Mouse (Mus musculus): ENCODE measurements around the gene Trio.

Trio gene

GRCm38 (mm10) chr15:27882898-27883297, 142.8 kb downstream of the Trio start:
- peak; percentile 80 for DNase-seq (ENCODE audit: extremely low read depth, low read depth)

DNA sequence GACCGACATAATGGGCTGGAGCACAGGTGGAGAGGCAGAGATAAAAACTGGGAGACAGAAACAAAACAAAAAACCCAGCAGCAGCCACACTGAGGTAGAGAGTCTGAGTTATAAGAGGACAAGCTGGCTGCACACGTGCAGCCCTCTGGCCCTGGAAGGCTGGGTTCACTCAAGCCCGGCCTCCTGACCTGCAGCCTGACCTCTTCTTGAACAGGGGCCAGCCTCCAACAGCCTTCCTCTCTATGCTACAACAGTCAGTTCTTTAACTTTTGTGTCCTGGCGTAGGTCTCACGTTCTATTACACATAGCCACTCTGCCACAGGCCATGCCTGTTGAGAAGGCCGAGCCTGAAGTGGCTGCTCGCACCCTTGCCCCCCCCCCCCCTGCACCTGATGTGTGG, 147.8 kb downstream of the Trio start:
- DNase-seq (ENCODE audit: extremely low read depth, low read depth): no peak

- DNase-seq (ENCODE audit: extremely low read depth, low read depth): no peak
These were observed 149.3 kb downstream of the Trio start for GRCm38 (mm10) chr15:27876327-27876726.

GRCm38 (mm10) chr15:27875753-27876152, 149.9 kb downstream of the Trio start:
- no peak for DNase-seq (ENCODE audit: extremely low read depth, low read depth)

GRCm38 (mm10) chr15:27873747-27874320, 151.8 kb downstream of the Trio start:
- peak; percentile 75 for DNase-seq (ENCODE audit: extremely low read depth, low read depth)

- DNase-seq (ENCODE audit: extremely low read depth, low read depth): peak; percentile 83
These were observed 153.4 kb downstream of the Trio start for GRCm38 (mm10) chr15:27872286-27872685.

DNA sequence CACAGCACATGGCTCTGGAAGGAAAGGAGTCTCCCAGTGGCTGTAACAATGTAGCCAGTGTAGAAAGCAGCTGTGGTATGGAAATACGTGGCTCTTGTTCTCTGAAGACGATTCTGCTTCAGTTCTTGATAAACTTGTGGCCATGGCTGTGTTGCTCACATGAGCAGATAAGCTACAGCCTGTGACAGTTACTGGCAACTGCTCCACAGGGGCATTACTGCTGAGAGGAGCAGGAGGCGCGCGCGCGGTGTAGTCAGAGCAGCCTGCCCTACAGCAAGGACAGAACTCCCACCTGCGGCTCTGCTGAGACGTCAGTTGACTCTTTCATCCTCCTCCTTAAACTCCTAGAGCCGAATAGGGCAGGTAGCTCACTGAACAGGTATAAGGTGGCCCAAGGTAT, 153.9 kb downstream of the Trio start:
- DNase-seq (ENCODE audit: extremely low read depth, low read depth): peak; percentile 92

DNA sequence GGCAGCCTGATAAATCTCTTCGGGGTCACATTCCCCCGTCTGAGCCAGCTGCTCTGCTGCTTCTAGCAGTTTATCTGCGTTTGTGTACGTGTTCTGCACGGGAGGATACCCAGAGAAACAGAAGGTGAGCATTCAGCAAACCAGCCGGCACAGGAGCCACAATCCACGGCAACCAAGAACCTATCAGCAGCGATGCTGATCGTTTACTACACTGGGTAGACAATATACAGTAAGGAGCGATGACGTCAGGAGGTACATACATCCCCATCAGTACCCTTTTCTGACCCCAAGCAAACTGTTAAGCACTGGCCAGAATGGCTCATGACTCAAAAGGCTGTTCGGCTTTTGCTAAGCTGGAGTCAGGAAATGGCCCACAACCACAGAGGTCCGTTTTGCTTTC, 154.4 kb downstream of the Trio start:
- no peak for DNase-seq (ENCODE audit: extremely low read depth, low read depth)

DNA sequence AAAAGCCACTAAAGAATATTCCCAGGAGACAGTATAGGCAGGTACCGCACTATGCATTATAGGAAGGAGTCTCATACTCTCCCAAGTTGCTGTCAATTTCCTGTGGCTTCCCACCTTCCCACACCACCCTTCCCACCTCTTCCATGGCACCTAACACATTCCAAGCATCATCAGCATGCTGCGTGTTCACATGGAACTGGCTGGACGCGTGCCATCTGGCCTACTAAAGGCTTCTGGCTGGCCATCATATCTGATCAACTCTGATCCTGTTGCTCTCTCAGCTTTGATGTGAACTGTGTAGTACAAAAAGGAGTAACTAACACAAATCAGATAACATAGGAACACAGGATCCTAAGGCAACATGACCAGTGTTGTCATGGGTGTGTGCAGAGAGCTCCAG, 156.6 kb downstream of the Trio start:
- DNase-seq (ENCODE audit: extremely low read depth, low read depth): no peak

- DNase-seq (ENCODE audit: extremely low read depth, low read depth): no peak
These were observed 157.8 kb downstream of the Trio start for GRCm38 (mm10) chr15:27867831-27868230.

GRCm38 (mm10) chr15:27866471-27866870, 159.2 kb downstream of the Trio start:
- no peak for DNase-seq (ENCODE audit: extremely low read depth, low read depth)

DNA sequence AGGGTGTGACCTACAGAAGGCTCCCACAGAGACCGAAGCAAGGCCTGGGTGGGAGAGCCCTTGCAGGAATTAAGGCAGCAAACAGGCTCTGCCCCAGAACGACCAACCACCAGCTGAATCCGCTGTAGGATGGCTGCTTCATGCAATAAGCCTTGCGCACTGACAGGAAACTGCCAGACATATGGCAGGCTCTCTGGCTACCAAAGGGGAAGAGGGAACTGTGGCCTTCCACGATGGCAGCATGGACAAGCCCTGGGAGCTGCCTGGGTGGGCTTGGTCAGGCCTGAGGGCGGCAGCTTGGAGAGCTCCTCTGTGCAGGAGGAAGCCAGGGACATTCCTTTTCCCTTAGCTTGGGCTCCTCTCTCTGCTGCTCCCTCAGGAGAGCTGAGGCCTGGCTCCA, 159.6 kb downstream of the Trio start:
- DNase-seq (ENCODE audit: extremely low read depth, low read depth): no peak

DNA sequence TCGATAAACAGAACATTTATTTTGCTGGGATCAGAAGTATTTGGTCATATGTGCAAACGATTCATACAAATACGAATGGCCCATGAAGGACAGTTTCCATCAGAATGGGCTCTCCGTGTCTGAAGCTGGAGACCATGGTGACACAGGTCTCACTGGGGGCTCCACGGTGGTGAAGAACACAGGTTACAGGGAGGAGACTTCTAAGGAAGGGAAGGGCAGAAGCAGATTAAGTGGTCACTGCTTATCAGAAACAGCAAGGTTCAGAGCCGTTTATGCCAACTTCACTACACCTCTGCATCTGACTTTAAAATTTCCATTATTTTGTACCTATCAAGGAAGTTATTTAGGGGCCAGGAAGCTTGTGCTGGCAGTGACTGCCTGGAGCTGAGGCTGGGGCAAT, 161.3 kb downstream of the Trio start:
- no peak for DNase-seq (ENCODE audit: extremely low read depth, low read depth)

DNA sequence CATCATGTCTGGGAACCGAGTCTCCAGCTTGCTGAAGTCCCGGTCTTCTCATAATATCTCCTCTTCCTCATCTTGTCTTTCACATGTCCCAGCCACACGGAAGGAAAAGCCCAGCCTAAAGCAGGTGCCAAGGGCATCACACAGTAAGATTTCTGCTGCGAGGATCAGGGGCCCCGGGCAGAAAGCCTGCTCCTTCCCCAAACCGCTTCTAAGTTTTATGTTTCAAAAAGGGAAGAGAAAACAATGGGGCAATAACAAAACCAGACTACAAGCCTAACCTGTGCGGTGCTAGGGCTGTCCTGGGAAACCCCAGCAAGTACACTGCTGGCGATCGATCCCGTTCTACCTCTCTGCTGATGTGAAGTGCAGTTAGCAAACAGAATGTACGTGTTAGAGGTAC, 162.7 kb downstream of the Trio start:
- DNase-seq (ENCODE audit: extremely low read depth, low read depth): no peak

DNA sequence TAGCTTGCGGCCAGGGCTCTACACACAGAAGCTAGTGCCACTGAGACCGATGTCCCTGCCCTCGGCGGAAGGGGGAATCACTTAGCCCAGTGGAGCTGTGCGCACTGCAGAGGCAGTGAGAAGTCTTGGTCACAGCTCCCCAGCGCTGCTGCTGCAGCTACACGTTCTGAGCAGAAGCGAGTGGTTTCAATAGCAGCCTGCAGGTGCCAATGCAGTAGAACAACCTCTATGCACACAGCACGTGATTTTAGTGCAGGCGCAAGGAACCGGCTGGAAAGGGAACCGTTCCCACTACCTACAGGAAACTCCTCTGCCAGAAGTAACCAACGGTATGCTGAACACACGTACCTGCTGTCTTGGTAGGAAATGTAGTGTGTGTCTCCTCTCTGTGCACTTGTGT, 165.2 kb downstream of the Trio start:
- DNase-seq (ENCODE audit: extremely low read depth, low read depth): no peak

DNA sequence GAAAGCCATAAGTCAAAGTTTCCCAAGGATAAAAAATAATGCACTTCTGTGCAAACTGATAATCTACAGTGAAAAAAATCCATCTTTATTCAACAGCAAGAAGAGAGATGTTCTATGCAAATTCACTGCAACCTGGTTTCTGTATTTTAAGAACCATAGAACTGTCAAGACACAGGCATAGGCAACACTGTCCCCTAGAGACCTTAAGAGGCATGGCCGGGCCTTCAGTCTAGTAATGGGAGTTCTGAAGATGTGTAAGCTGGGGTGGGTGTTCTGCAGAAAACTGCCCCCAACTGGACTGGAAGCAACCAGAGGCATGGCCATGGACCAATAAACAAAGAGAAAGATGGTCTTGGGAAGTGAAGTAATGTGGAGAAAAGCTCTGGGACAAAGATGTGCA, 166.1 kb downstream of the Trio start:
- no peak for DNase-seq (ENCODE audit: extremely low read depth, low read depth)

GRCm38 (mm10) chr15:27859115-27859514, 166.5 kb downstream of the Trio start:
- no peak for DNase-seq (ENCODE audit: extremely low read depth, low read depth)

DNA sequence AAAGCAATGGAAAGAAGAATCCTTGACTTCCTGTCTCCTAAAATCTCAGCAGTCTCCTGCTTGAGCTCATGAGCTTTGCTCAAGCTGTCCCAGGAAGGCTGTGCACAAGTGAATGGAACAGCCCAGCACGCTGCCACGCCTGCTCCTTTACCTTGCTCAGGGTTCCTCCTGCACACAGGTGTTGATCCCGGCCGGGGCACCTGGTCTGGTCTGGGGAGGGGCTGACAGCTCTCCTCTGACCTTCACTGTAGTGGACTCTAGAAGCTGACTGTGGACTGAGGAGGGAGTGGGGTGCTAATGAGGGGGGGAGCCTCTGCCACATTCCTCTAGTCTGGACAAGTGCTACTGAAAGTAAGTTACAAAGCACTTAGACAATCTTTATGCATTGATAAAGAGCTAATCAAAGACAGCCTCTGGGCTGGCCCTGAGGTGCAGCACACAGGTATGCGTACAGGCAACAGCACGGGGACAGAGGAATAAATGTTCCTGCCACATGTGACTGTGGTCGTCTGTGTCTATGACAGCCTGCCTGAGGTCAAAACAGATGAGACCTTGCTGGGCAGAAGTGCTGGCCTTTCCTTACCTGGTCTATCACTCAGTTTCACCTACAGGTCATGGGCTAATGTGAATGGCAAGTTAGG, 167.3 kb downstream of the Trio start:
- no peak for DNase-seq (ENCODE audit: extremely low read depth, low read depth)

DNA sequence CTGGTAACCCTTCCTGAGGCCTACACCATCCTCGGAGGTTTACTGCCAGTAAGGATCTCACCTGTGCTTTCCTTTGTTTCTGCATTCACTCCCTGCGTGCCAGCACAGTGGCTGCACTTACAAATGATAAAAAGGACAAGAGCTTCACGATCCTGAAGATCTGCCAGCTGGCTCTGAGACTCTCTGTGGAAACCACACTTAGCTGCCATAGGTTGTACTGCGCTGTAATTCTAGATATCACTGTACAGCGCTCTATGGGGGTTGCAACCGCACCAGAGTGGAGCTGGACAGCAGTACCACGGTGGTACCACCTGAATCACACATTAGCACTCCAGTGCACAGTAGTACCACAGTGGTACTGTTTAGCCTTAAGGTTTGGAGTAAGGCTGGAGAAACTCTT, 168.4 kb downstream of the Trio start:
- DNase-seq (ENCODE audit: extremely low read depth, low read depth): no peak

GRCm38 (mm10) chr15:27856050-27856787, 169.4 kb downstream of the Trio start:
- no peak for DNase-seq (ENCODE audit: extremely low read depth, low read depth)

- DNase-seq (ENCODE audit: extremely low read depth, low read depth): no peak
These were observed 174.3 kb downstream of the Trio start for GRCm38 (mm10) chr15:27851312-27851711.

DNA sequence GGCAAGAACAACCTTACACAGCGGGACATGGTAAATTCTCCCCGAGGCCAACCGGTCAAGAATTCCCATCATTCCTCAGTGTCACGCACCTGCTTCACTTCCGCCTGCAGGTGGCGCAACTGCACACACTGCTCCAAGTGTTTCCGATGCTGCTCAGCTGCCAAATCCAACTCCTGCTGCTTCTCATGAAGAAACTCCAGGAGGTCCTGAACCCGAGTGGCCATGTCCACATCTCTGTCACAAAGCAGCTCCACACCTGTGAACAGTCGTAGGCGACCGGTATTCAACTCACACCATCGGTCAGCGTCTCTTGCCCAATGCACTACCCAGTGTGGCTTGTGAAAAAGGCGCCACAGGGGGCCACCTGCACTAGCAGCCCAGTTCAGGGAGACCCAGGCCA, 174.7 kb downstream of the Trio start:
- no peak for DNase-seq (ENCODE audit: extremely low read depth, low read depth)

GRCm38 (mm10) chr15:27849910-27850309, 175.7 kb downstream of the Trio start:
- DNase-seq (ENCODE audit: extremely low read depth, low read depth): no peak
